Mouse (Mus musculus) C2C12 (cell line): ENCODE data around the gene Cdc42ep2.

Experiments used
- CEBPB ChIP-seq: IDR thresholded peaks from one replicate; pipeline ENCODE4 v1.6.1; 2011; ENCODE audit warnings: low read depth, mild to moderate bottlenecking, control low read depth, moderate library complexity
- CTCF ChIP-seq: IDR thresholded peaks from one replicate; pipeline ENCODE4 v1.5.1; 2011; ENCODE audit not compliant: control insufficient read depth, insufficient read depth, insufficient read length
- FOSL1 ChIP-seq: IDR thresholded peaks from one replicate; pipeline ENCODE4 v1.8.0; 2011; ENCODE audit warnings: mild to moderate bottlenecking, low read length; ENCODE audit not compliant: poor library complexity, insufficient read depth, severe bottlenecking

- TF ChIP-seq CTCF (no peak), FOSL1 (no peak), CEBPB (no peak)
These were observed 12.3 kb downstream of the Cdc42ep2 start for GRCm38 (mm10) chr19:5912103-5913006.
